Mouse (Mus musculus): ENCODE measurements around the gene Olfr558. TPM values are rescaled to one million over a fixed set of nuclear protein-coding genes. Genes with fewer than 3 reads are reported as not detected.

Gene Olfr558
- polyA plus RNA-seq (2016; fragmentation: Nextera tagmentation; extraction: Ambion mirVana): not detected in 2 replicates

- no peak within 1 kb of the TSS for H3K4me3 ChIP-seq
Measured at GRCm38 (mm10) chr7:102701915-102702314, at the start of gene Olfr558. Gene Olfr558, plus strand, starts transcription at chr7:102702215.

GRCm38 (mm10) chr7:102658523-102658922 is 43.5 kb upstream of the Olfr558 start, which contains the start of gene Olfr555:
Gene Olfr555, plus strand, starts transcription at chr7:102658823.
- WGBS: 71% methylated on average over 1 of the region's 1 CpGs
- no peak for DNase-seq (ENCODE audit: low spot score)

More at GRCm38 (mm10) chr7:102701915-102702314, at the start of gene Olfr558:
- H3K36me3 ChIP-seq: no peaks in the 10 kb centered on the region
- no peaks in the 10 kb centered on the region for H3K9me3 ChIP-seq (replicated peaks)
- H3K27me3 ChIP-seq (ENCODE audit: low read depth, poor library complexity, severe bottlenecking): no peaks in the 10 kb centered on the region
- no peaks in the 10 kb centered on the region for H3K4me1 ChIP-seq
- H3K27ac ChIP-seq: no peak within 1 kb of the TSS
- no peak for DNase-seq (ENCODE audit: low spot score)

GRCm38 (mm10) chr7:102664599-102664998 is 37.4 kb upstream of the Olfr558 start, which contains the start of gene Olfr556:
Gene Olfr556, plus strand, starts transcription at chr7:102664899.
- DNase-seq (ENCODE audit: low spot score): no peak
- no peak within 1 kb of the TSS for H3K27ac ChIP-seq
- H3K4me3 ChIP-seq: no peak within 1 kb of the TSS
- no peaks in the 10 kb centered on the region for H3K4me1 ChIP-seq
- 56% methylated on average over 3 of the region's 3 CpGs for WGBS
- H3K27me3 ChIP-seq (ENCODE audit: low read depth, poor library complexity, severe bottlenecking): no peaks in the 10 kb centered on the region
- H3K36me3 ChIP-seq: no peaks in the 10 kb centered on the region
- no peaks in the 10 kb centered on the region for H3K9me3 ChIP-seq (replicated peaks)

More at GRCm38 (mm10) chr7:102658523-102658922, 43.5 kb upstream of the Olfr558 start, which contains the start of gene Olfr555:
- H3K9me3 ChIP-seq (replicated peaks): no peaks in the 10 kb centered on the region
- H3K36me3 ChIP-seq: no peaks in the 10 kb centered on the region
- no peak within 1 kb of the TSS for H3K27ac ChIP-seq
- no peaks in the 10 kb centered on the region for H3K27me3 ChIP-seq (ENCODE audit: low read depth, poor library complexity, severe bottlenecking)
- H3K4me1 ChIP-seq: no peaks in the 10 kb centered on the region
- no peak within 1 kb of the TSS for H3K4me3 ChIP-seq

GRCm38 (mm10) chr7:102665378-102665777 is 36.6 kb upstream of the Olfr558 start:
- no peak for DNase-seq (ENCODE audit: low spot score)
- H3K9me3 ChIP-seq (replicated peaks): no peaks in the 10 kb centered on the region
- H3K27me3 ChIP-seq (ENCODE audit: low read depth, poor library complexity, severe bottlenecking): no peaks in the 10 kb centered on the region
- H3K4me3 ChIP-seq: no peak overlapping the region
- H3K4me1 ChIP-seq: no peaks in the 10 kb centered on the region
- H3K36me3 ChIP-seq: no peaks in the 10 kb centered on the region
- no peak overlapping the region for H3K27ac ChIP-seq
- WGBS: 41% methylated on average over 2 of the region's 2 CpGs

GRCm38 (mm10) chr7:102676225-102676624 is 25.8 kb upstream of the Olfr558 start:
- WGBS: 90% methylated on average over 2 of the region's 2 CpGs
- H3K4me3 ChIP-seq: no peak overlapping the region
- H3K27ac ChIP-seq: no peak overlapping the region
- H3K9me3 ChIP-seq (replicated peaks): no peaks in the 10 kb centered on the region
- H3K4me1 ChIP-seq: no peaks in the 10 kb centered on the region
- no peak for DNase-seq (ENCODE audit: low spot score)
- no peaks in the 10 kb centered on the region for H3K36me3 ChIP-seq
- H3K27me3 ChIP-seq (ENCODE audit: low read depth, poor library complexity, severe bottlenecking): no peaks in the 10 kb centered on the region

- H3K4me1 ChIP-seq: no peaks in the 10 kb centered on the region
- no peaks in the 10 kb centered on the region for H3K36me3 ChIP-seq
- H3K9me3 ChIP-seq (replicated peaks): no peaks in the 10 kb centered on the region
- no peak overlapping the region for H3K27ac ChIP-seq
- H3K27me3 ChIP-seq (ENCODE audit: low read depth, poor library complexity, severe bottlenecking): no peaks in the 10 kb centered on the region
- 96% methylated on average over 1 of the region's 1 CpGs for WGBS
- no peak overlapping the region for H3K4me3 ChIP-seq
- DNase-seq (ENCODE audit: low spot score): no peak
Measured at GRCm38 (mm10) chr7:102681916-102682315, 20.1 kb upstream of the Olfr558 start.

GRCm38 (mm10) chr7:102686944-102687501 is 15.0 kb upstream of the Olfr558 start, which contains the start of gene Trim68:
Gene Trim68, minus strand, starts transcription at chr7:102687327.
- WGBS: under 1% methylated on average over 40 of the region's 40 CpGs
- Histone ChIP-seq H3K27me3 (ENCODE audit: low read depth, poor library complexity, severe bottlenecking) (no peaks in the 10 kb centered on the region), H3K4me3 (peak within 1 kb of the TSS; percentile 69), H3K9me3 (replicated peaks) (no peaks in the 10 kb centered on the region), H3K27ac (peak within 1 kb of the TSS; percentile 90), H3K4me1 (peaks cover 5% of the 10 kb centered on the region; the same call in 1 of the 2 replicates), H3K36me3 (no peaks in the 10 kb centered on the region)
- peak; percentile 91 for DNase-seq (ENCODE audit: low spot score)

GRCm38 (mm10) chr7:102695358-102696125 is 6.5 kb upstream of the Olfr558 start, which contains the start of gene Olfr557:
Gene Olfr557, plus strand, starts transcription at chr7:102695910.
- Histone ChIP-seq H3K27me3 (ENCODE audit: low read depth, poor library complexity, severe bottlenecking) (no peaks in the 10 kb centered on the region), H3K27ac (no peak within 1 kb of the TSS), H3K36me3 (no peaks in the 10 kb centered on the region), H3K4me1 (no peaks in the 10 kb centered on the region), H3K9me3 (replicated peaks) (no peaks in the 10 kb centered on the region), H3K4me3 (no peak within 1 kb of the TSS)
- 84% methylated on average over 5 of the region's 5 CpGs for WGBS
- peak; percentile 62 for DNase-seq (ENCODE audit: low spot score)

GRCm38 (mm10) chr7:102698461-102698860 is 3.6 kb upstream of the Olfr558 start:
- WGBS: 90% methylated on average over 7 of the region's 7 CpGs
- no peaks in the 10 kb centered on the region for H3K4me1 ChIP-seq
- no peak for DNase-seq (ENCODE audit: low spot score)
- no peaks in the 10 kb centered on the region for H3K36me3 ChIP-seq
- H3K9me3 ChIP-seq (replicated peaks): no peaks in the 10 kb centered on the region
- H3K27ac ChIP-seq: no peak overlapping the region
- no peaks in the 10 kb centered on the region for H3K27me3 ChIP-seq (ENCODE audit: low read depth, poor library complexity, severe bottlenecking)
- no peak overlapping the region for H3K4me3 ChIP-seq

- H3K4me3 ChIP-seq: no peak within 1 kb of the TSS
- no peaks in the 10 kb centered on the region for H3K4me1 ChIP-seq
- no peak within 1 kb of the TSS for H3K27ac ChIP-seq
- H3K36me3 ChIP-seq: no peaks in the 10 kb centered on the region
- DNase-seq (ENCODE audit: low spot score): no peak
- H3K27me3 ChIP-seq (ENCODE audit: low read depth, poor library complexity, severe bottlenecking): no peaks in the 10 kb centered on the region
- 58% methylated on average over 1 of the region's 1 CpGs for WGBS
- no peaks in the 10 kb centered on the region for H3K9me3 ChIP-seq (replicated peaks)
Measured at GRCm38 (mm10) chr7:102718970-102719369, 17.0 kb downstream of the Olfr558 start, which contains the start of gene Olfr33. Gene Olfr33, minus strand, starts transcription at chr7:102719070.

- Histone ChIP-seq H3K27ac (no peak within 1 kb of the TSS), H3K27me3 (ENCODE audit: low read depth, poor library complexity, severe bottlenecking) (no peaks in the 10 kb centered on the region), H3K4me1 (no peaks in the 10 kb centered on the region), H3K9me3 (replicated peaks) (no peaks in the 10 kb centered on the region), H3K36me3 (no peaks in the 10 kb centered on the region), H3K4me3 (no peak within 1 kb of the TSS)
- no peak for DNase-seq (ENCODE audit: low spot score)
Measured at GRCm38 (mm10) chr7:102727391-102727790, 25.4 kb downstream of the Olfr558 start, which contains the start of gene Olfr559. Gene Olfr559, minus strand, starts transcription at chr7:102727491.

- Histone ChIP-seq H3K4me3 (no peak overlapping the region), H3K4me1 (no peaks in the 10 kb centered on the region), H3K9me3 (replicated peaks) (no peaks in the 10 kb centered on the region), H3K27ac (no peak overlapping the region), H3K36me3 (no peaks in the 10 kb centered on the region), H3K27me3 (ENCODE audit: low read depth, poor library complexity, severe bottlenecking) (no peaks in the 10 kb centered on the region)
- DNase-seq (ENCODE audit: low spot score): no peak
- 31% methylated on average over 1 of the region's 1 CpGs for WGBS
Measured at GRCm38 (mm10) chr7:102733793-102734192, 31.8 kb downstream of the Olfr558 start.

- Histone ChIP-seq H3K27ac (no peak overlapping the region), H3K27me3 (ENCODE audit: low read depth, poor library complexity, severe bottlenecking) (no peaks in the 10 kb centered on the region), H3K36me3 (no peaks in the 10 kb centered on the region), H3K4me3 (no peak overlapping the region), H3K9me3 (replicated peaks) (no peaks in the 10 kb centered on the region), H3K4me1 (no peaks in the 10 kb centered on the region)
- no peak for DNase-seq (ENCODE audit: low spot score)
- WGBS: 68% methylated on average over 2 of the region's 2 CpGs
Measured at GRCm38 (mm10) chr7:102737705-102738104, 35.7 kb downstream of the Olfr558 start.
